Mouse (Mus musculus) neural tube, embryonic 10.5 days (tissue): Measurements from ENCODE around the gene Abhd12b.
"Not testable (repeated sequence)": the region's sequence is repeated elsewhere in the genome, so short reads cannot be mapped to it uniquely, and the experiment has no call there.

Source experiments
- DNase-seq: peaks from one replicate; pipeline ENCODE4 v3.0.0-alpha.2; 2017; ENCODE audit warnings: low spot score; ENCODE audit errors: extremely low spot score

Gene Abhd12b

DNA sequence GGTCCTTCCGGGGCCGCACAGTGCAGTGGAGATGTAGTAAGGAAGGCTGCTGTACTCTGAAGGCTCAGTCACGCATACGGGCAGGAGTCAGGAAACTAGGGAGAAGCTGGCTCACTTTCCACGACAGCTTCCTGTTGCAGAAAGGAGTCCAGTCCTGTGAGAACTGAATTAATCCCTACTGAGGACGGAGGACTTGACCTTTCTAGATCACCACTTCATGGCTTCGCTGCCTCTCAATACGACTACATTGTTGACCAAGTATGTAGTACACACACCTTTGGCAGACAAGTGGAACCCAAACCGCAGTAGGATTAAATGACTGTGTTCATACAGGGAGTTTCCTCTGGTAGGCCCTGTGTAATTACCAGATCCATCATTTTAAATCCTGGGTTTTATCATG, 16.3 kb upstream of the Abhd12b start:
- DNase-seq: no peak

DNA sequence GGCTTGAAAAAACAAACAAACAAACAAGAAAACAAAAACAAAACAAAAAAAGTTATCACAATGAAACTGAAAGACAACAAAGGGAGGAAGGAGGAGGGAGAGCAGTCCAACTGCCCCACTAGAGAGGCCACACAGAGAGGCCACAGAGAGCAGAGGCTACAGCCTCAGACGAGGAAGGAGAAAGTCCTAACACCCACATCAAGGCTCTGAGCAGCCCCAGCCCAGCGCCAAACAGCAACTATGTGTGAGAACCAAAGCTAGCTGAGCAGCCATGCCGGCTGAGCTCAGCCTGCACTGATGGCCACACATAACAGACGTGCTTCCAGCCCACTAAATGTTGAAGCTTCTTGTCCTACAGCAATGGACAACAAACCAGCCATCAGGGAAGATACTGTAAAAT, 14.1 kb upstream of the Abhd12b start:
- no peak for DNase-seq

DNA sequence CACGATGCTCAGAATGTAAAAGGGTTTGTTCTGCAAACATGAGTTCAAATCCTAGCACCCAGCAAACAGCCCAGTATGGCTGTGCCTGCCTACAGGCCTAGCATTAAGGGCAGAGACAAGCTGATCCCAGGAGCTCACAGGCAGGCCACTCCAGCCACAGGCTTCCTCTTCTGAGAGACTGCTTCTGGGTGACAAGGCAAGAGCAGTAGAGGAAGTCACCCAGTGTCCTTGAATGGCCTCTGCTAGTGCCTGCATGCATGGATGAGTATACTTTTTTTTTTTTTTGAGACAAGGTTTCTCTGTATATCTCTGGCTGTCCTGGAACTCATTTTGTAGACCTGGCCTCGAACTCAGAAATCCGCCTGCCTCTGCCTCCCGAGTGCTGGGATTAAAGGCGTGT, 13.4 kb upstream of the Abhd12b start:
- DNase-seq: no peak

DNA sequence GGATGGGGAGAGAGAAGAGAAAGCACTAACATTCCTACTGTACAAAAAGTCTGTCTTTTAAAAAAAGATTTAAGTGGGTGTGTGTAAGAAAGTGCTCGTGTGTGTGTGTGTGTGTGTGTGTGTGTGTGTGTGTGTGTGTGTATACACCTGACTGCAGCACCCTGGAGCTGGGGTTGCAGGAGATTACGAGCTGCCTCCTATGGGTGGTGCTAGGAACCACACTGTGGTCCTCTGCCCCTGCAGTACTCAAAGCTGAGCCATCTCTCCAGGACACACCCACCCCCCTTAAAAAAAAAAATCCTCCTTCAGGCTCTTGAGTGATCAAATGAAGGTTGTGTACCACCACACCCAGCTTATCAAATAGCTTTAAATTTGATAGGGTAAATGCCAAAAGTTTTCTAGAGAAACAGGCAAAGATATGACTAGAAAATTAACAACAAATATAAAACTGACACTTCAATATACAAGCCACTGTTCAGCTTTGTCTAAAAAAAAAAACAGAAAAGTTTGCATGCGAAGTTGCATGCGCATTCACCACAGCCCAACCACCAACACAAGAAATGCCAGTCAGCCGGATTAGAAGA, 12.9 kb upstream of the Abhd12b start:
- no peak for DNase-seq

DNA sequence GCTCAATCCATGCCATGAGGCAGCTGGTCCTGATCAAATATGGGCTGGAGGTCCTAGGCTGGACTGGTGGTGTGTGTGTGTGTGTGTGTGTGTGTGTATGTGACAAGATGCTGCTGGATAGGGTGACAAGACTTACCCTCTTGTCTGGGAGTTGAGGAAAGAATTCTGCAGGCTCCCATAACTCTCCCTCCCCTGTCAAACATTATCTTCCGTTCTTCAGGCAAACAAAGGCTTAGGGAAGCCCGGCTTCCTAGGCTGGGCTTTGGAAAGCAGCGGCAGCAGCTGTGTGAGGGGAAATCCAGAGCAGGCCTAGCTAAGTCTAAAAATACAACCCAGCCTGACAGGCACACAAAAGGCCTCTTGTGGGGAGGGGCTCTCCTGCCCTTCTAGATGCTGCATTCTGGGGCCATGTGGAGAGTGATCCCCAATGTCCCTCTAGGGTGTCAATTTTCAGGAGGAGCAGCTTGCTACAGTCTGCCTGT, 9.8 kb upstream of the Abhd12b start:
- DNase-seq: peak; percentile 31

DNA sequence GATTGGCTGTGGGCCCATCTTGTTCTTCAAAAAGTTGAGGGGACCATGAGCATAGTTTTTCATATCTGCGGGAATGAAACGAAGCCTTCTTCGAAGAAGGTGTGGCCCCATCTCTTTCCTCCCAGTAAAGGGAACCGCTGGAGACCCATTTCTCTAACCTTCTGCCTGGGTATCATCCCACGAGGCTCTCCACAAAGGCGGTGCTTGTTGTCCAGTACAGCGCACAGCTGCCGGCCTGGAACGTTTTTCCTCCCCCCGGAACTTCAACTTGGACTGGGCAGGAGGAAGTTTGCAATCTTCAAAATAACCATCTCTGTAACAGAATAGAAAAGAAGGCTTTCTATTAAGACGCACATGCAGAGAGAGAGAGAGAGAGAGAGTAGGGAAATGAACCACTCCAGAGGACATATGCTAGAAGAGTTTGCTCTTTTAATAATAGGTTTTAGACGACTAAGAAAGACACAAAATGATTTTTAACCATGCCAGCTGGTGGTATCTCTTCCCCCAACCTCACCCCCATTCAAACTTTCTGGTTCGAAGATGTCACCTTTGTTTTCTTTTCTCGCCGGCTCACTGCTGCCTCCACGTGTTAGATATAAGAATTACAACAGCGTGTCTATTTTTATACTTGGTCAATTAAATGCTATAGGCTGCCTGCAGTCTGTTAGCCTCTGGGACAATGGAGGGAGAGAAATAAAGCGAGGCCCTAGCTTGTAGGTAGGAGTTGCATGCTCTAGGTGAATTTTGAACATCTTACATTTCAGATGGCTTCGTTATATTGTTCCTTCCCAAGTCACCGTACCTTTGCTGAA, 9.1 kb upstream of the Abhd12b start:
- peak; percentile 59 for DNase-seq

DNA sequence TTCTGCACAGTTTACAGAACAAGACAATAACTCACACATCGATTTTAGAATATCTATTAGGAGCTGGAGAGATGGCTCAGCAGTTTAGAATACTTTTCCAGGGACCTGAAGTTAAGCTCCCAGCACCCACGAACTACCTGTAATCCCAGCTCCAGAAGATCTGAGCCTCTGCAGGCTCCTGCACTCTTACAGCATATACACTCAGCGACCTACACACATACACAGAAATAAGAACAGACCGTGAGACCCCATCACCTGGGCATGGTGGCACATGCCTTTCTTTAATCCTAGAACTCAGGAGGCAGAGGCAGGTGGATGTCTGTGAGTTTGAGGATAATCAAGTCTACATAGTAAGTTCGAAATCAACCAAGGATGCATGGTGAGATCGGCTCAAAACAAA, 8.4 kb upstream of the Abhd12b start:
- DNase-seq: no peak

DNA sequence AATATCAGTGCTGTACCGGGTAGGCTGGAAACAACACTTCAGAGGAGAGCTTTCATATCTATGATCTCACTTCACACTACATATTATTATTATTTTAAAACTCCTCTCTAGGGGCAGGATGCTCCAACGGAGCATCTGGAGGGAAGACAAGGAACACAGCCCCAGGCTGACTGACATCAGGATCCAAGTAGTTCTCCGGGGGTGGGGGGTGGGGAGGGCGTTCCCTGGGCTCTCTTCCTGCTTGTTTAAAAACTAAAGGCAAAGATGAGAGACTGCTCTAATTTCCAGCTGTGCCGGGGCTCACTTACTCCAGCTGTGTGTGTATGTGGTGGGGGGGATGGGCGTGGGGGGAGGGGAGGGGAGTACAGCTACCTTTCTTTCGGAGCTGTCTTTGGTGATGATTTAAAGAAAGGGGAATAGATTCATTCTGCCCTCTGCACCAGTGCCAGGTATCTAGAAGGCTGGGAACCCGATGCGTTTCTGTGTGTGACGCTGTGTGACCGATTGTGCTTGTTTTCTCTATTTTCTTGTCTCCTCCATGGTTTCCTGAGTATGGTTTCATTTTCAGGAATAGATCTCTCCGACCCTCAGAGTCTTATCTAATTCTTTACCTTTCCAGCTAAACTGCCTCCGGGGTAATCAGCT, 5.8 kb upstream of the Abhd12b start:
- peak; percentile 26 for DNase-seq

DNA sequence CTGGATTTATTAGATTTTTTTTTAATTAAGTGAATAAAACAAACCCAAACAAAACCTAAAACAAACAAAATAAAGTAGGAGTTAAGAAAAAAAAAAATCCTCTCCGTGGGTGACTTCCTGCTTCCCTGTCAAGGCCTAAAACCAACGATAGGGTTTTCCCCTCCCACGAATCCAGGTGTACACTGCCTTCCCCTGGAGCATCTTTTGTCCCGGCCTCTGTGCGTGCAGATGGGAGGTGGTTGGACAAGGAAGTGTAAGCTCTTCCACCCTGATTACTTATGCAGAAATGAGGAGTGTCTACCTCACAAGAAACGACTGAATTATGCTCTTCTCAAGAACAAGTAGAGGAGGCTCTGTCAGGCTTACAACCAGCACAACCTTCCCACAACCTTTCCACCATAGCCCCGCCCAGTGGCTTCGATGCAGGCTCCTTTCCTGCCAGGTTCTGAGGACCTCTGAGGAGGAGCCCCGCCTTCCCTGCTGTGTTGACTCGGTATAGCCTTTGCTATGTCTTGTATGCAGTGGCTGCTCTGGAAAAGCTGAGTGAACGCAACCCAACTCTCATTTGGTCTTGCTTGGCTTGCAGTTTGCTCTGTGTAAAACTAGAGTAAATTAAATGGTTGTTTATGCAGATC, 5.2 kb upstream of the Abhd12b start:
- no peak for DNase-seq

DNA sequence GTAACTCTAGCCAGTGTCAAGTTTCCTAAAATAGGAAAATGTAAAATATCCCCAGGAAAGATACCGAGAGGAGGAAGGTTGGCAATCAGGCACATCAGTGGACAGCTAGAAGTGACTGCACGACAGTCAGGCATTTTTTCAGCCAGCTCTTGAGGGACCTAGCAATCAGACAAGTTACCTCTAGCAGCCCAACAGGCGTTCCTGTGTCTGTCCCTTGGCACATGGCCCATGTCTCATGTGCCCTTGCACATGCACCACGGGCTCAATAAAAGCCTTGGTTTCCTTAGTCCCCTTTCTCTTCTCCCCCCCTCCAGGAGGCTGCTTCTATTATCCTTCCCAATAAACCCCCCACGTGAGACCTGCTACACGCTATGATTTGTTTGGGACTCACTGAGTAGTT, 2.3 kb downstream of the Abhd12b start:
- no peak for DNase-seq

DNA sequence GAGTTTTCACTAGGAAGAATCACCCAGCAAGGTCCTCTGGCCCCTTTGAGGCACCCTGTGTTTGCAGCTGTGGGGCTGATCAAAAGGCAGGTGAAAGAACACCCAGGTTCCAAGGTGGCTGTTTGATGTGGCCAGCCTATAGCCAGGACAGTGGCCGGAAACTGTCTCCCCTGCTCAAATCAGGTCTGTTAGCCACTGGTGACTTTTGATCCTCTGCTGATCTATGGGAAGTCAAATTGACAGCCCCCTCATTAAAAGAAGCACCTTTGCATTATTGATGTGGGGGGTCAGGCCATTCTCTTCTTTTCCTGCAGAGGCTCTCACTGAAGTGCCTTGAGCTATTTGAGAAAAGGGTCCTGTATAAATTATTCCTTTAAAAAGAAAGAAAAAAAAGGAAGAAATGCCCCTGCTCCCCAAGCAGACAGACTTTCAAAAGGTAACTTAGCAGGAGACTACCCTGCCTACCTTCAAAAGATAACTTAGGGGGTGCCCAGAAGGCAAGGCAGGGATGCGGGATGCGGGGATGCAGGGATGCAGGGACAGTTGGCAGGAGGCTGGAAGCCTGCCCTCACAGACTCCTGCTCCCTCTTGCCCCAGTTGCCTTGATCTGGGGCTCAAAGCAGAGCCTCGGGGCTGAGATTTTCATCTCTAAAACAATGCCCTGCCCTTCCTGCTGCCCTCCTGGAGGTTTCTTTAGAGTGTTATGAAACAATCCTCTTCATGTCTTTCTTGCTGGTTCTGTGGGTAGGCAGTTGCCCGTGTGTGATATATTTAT, 3.5 kb downstream of the Abhd12b start:
- DNase-seq: no peak

DNA sequence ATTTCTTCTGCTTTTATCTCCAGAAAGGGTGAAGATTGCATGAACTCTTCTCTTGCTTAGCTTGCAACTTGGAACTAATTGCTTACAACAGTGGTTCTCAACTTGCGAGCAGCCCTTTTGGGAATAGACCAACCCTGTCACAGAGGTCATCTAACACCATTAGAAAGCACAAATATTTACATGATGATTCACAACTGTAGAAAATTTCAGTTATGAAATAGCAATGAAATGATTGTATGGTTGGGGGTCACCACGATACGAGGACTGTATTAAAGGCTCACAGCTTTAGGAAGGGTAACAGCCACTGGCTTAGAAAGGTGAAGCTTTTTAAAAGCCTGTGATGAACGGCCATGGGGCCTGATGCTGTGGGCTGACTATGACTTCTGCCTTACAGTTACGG, 7.1 kb downstream of the Abhd12b start:
- no peak for DNase-seq

DNA sequence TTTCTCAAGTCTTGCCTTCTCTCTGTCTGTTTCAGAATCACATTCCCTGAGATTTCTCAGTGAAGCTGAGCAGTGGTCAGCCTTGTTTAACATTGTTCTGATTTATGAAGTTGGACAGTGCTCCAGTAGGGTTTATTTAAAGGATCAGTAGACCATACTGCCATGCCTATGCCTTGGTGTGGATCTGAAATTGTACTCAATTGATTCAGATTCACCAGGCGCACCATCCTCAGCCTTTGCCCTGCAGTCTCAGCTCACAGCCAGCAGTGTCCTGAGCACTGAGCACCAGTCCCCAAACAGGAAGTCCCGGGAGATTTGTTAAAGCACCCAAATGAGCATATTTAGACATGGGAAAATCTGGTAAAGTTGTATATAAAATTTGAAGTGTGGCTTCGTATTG, 10.8 kb downstream of the Abhd12b start:
- no peak for DNase-seq

DNA sequence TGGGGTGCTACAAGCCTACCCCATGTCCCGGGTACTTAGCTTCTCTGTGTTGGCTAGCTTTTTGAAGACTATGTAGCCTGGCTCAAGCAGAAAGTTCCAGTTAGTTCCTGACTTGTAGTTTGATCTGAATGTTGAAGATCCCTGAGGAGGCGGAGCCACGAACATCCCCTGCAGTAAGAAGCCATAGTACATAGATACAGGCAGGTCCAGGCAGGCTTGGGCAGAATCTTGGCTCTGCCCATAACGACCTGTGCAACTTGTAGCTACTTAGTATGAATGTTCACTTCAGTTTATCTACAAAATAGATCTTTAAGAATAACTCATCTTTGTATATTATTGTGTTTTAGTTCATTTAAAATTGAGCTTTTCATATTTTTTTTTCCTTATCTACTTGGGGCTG, 14.0 kb downstream of the Abhd12b start:
- DNase-seq: no peak

DNA sequence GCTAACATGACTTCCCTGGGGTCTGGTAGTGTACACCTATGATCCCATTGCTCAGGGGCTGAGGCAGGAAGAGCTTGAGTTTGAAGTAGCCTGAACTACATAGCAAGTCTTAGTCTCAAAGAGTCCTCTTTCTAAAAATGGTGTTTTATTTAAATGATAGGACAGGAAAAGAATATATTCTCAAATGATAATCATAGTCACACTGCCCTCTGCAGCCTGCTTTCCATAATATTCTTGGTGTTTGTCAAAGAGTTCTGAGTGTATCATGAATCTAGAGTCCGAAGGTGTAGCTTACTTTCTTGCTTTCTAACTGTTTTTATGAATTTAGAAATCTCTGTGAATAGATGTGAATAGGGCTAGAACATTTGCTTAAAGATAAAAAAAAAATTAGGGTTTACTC, 16.0 kb downstream of the Abhd12b start:
- no peak for DNase-seq

DNA sequence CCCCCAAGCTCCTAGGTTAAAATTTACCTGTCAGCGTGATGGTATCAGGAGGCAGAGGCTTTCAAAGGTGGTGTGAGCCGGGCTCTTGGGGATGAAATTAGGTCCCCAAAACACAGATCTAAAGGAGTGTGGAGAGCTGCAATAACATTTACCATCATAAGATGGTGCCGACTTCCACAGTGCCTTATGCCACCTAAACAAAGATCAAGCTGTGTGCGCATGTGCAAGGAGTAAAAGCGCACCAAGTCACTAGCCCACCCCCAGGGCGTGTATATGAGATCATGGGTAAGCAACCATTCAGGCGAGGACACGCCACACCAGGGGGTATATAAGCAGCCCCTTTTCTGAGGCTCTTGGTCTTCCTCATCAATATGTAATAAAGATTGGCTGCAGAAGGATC, 29.6 kb downstream of the Abhd12b start:
- not testable (repeated sequence) for DNase-seq

DNA sequence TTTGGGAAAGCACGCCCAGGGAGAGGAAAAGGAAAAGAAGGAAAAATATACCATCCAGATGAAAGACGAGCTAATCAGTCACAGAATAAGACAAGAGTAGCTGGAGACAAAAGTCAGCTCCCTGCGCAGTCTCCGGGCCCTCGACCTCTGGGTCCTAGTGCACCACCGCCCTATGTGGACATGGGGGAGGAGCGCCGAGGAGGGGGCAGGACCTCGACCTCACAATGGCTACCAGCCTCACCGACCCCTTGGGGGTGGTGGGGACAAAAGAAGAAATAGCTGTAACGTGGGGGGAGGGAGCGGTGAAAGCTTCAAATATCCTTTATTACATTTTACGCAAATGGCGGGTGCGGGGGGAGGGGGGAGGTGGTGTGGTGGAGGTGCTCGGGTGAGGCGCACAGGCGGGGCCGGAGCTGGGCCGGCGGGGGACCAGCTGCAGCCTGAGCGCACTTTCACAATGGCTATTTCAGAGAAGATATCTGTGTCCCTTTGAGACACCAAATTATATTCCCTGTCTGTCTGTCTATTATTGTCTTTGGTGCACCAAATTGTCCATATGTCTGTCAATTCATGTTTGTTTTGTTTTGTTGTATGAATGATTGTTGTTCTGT, 30.3 kb downstream of the Abhd12b start:
- no peak for DNase-seq

DNA sequence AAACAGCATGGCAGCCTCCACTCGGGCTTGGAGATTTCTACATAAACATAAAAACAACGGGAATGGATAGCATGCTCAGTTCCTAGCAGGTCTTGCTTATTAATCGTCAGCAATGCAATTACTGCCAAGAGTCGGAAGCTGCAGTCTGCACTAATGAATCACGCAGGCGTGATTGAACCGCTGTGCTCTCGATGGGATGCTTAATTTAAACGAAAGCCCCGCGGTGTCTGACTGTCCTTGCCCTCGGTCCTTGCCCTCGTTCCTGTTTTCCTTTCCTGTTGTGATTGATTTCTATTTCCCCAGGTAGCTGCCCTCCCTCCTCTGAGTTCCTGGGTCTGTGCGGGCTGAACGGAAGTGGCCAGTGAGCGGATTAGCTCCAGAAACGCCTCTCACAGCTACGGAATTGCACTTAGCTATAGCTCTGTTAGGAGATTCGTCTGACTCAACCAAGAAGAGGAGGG, 38.4 kb downstream of the Abhd12b start:
- DNase-seq: no peak

DNA sequence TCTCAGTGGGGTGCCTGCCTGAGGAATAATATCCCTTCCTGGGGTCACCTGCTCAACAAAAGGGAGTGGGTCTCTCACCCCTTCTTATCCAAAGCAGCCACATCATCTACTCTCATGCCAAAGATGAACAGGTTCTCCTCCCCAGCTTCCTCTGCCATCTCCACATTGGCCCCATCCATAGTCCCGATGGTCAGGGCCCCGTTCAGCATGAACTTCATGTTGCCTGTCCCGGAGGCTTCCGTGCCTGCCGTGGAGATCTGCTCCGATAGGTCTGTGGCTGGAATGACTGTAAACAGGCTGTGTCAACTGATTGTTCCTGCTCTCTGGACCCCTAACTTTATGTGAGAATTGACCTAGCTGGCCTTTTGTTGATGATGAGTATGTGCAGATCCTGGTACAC, 41.5 kb downstream of the Abhd12b start:
- DNase-seq: no peak

DNA sequence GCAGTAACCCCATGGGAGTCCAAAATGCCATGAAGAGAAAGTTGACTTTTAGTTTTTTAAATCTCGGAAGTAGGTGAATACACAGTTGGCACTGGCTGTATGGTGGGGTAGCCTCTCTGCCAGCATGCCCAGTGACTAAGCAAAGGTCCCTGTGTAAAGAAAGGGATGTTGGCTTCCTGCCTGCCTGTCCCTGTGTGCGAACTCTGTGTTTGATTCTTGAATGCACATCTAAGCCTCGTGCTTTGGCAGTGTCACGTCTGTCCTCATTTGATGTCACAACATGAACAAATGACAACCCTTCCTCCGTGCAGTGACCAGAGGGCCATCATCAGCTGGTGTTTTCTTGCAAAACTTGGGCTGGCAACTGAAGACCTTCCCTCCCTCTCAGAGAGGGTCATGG, 42.4 kb downstream of the Abhd12b start:
- no peak for DNase-seq
